ENCODE assay signal across 29 mouse cellular contexts in the genomic region with DNA sequence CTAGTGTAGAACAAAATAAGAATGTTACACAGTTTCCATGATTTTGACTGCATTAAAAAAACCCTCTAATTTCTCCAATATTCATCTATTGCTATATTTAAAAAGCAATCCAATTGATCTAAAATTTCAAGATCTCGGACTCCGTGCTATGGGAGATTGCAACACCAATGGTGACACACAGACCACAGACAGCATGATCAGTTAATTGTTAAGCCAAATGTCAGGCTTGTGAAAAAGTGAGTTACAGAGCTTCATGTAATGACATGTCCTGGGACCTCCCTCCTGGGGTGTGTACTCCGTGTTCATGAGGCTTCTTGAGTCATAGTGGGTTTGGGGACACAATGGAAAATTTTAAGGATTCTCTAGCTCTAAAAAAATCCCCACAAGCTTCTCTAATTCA. TPM values are rescaled to one million over a fixed set of nuclear protein-coding genes. Genes with fewer than 3 reads are reported as not detected.
"Had no signal": no experiment of that assay in that cellular context is flagged by ENCODE, and none has a peak within 500 bp of the region (broad histone marks: within the 10 kb centered on the region; RNA-seq: fewer than 3 reads in every experiment).

No protein-coding gene starts in this region.

- DNase-seq: gastrocnemius, postnatal 14 days; gastrocnemius, postnatal 36 days; heart, adult 18-20 months; heart, postnatal 10 days; heart, postnatal 4 days; kidney, adult 11 months; kidney, adult 2 months; kidney, adult 9 months; kidney, postnatal 14 days; kidney, postnatal 36 days; liver had no signal

- H3K36me3 ChIP-seq: heart, embryonic 10.5 days; heart, embryonic 12.5 days; hindbrain, embryonic 10.5 days; hindbrain, embryonic 12.5 days; intestine, embryonic 15.5 days; kidney, embryonic 15.5 days; limb, embryonic 10.5 days; limb, embryonic 12.5 days had no signal

- H3K27ac ChIP-seq: heart, embryonic 10.5 days; hindbrain, embryonic 10.5 days; hindbrain, embryonic 12.5 days; hindbrain, embryonic 14.5 days; intestine, embryonic 15.5 days; kidney, embryonic 15.5 days; kidney, postnatal 0 days; layer of hippocampus, adult 2 months; left cerebral cortex, adult 2 months; limb, embryonic 10.5 days; limb, embryonic 12.5 days; liver, embryonic 14.5 days had no signal

- H3K27me3 ChIP-seq: heart, embryonic 12.5 days; hindbrain, embryonic 12.5 days; intestine, embryonic 15.5 days; kidney, embryonic 15.5 days; limb, embryonic 12.5 days had no signal

- ATAC-seq: hindbrain, embryonic 16.5 days; inflammation-experienced regulatory T-cells, adult 6 months; intestine, embryonic 15.5 days had no signal

- H3K4me1 ChIP-seq: heart, embryonic 10.5 days; heart, embryonic 12.5 days; hindbrain, embryonic 10.5 days; hindbrain, embryonic 12.5 days; intestine, embryonic 15.5 days; kidney, embryonic 15.5 days; limb, embryonic 10.5 days; limb, embryonic 12.5 days had no signal

- H3K9ac ChIP-seq: heart, embryonic 12.5 days; hindbrain, embryonic 12.5 days; hindbrain, embryonic 14.5 days; intestine, embryonic 15.5 days; kidney, embryonic 15.5 days; limb, embryonic 12.5 days; liver, embryonic 14.5 days had no signal

- H3K4me2 ChIP-seq: heart, embryonic 12.5 days; hindbrain, embryonic 12.5 days; hindbrain, embryonic 14.5 days; intestine, embryonic 15.5 days; kidney, embryonic 15.5 days; limb, embryonic 12.5 days had no signal

- H3K4me3 ChIP-seq: heart, embryonic 10.5 days; heart, embryonic 12.5 days; hindbrain, embryonic 10.5 days; hindbrain, embryonic 12.5 days; intestine, embryonic 15.5 days; kidney, embryonic 15.5 days; layer of hippocampus, adult 2 months; left cerebral cortex, adult 2 months; limb, embryonic 10.5 days; limb, embryonic 12.5 days had no signal

- H3K9me3 ChIP-seq: heart, embryonic 10.5 days; heart, embryonic 12.5 days; hindbrain, embryonic 10.5 days; hindbrain, embryonic 12.5 days; intestine, embryonic 15.5 days; kidney, embryonic 15.5 days; limb, embryonic 10.5 days; limb, embryonic 12.5 days had no signal

RNA-seq across cellular contexts. Expression of a gene that starts 1.6 kb away (rescaled TPM):
- polyA plus RNA-seq: heart, embryonic 10.5 days; heart, embryonic 12.5 days; heart, embryonic 14.5 days; heart, embryonic 16.5 days; hindbrain, embryonic 10.5 days; hindbrain, embryonic 12.5 days; hindbrain, embryonic 14.5 days; hindbrain, embryonic 16.5 days; inflammation-experienced regulatory T-cells, adult 6 months; kidney, adult 2 months; kidney, postnatal 0 days; limb, embryonic 10.5 days; limb, embryonic 12.5 days; liver, embryonic 14.5 days had no signal

RNA-seq across cellular contexts. Expression of a gene that starts 7.8 kb away (rescaled TPM):
- polyA plus RNA-seq: heart, embryonic 10.5 days; heart, embryonic 12.5 days; heart, embryonic 14.5 days; heart, embryonic 16.5 days; hindbrain, embryonic 10.5 days; hindbrain, embryonic 12.5 days; hindbrain, embryonic 14.5 days; hindbrain, embryonic 16.5 days; inflammation-experienced regulatory T-cells, adult 6 months; intestine, embryonic 15.5 days; kidney, adult 2 months; kidney, embryonic 15.5 days; kidney, postnatal 0 days; limb, embryonic 10.5 days; limb, embryonic 12.5 days; limb, embryonic 14.5 days; liver, embryonic 14.5 days had no signal

RNA-seq across cellular contexts. Expression of a gene that starts 18.3 kb away (rescaled TPM):
- polyA plus RNA-seq: heart, embryonic 10.5 days; heart, embryonic 12.5 days; heart, embryonic 14.5 days; heart, embryonic 16.5 days; hindbrain, embryonic 10.5 days; hindbrain, embryonic 12.5 days; hindbrain, embryonic 14.5 days; hindbrain, embryonic 16.5 days; inflammation-experienced regulatory T-cells, adult 6 months; intestine, embryonic 15.5 days; kidney, adult 2 months; kidney, embryonic 15.5 days; kidney, postnatal 0 days; limb, embryonic 10.5 days; limb, embryonic 12.5 days; liver, embryonic 14.5 days had no signal

RNA-seq across cellular contexts. Expression of a gene that starts 22.3 kb away (rescaled TPM):
- polyA plus RNA-seq: heart, embryonic 10.5 days; heart, embryonic 12.5 days; heart, embryonic 14.5 days; heart, embryonic 16.5 days; hindbrain, embryonic 10.5 days; hindbrain, embryonic 12.5 days; hindbrain, embryonic 14.5 days; hindbrain, embryonic 16.5 days; inflammation-experienced regulatory T-cells, adult 6 months; intestine, embryonic 15.5 days; kidney, adult 2 months; kidney, embryonic 15.5 days; kidney, postnatal 0 days; limb, embryonic 10.5 days; limb, embryonic 12.5 days; liver, embryonic 14.5 days had no signal
